Mouse (Mus musculus) CH12.LX (cell line): ENCODE measurements around the gene Foxm1. TPM values are rescaled to one million over a fixed set of nuclear protein-coding genes. Genes with fewer than 3 reads are reported as not detected.

Experiments
- DNase-seq: peaks from one replicate; pipeline ENCODE4 v3.0.0-alpha.2; 2013; ENCODE audit errors: extremely low read depth
- H3K27ac ChIP-seq: 2 replicates; pipeline ENCODE4 v1.5.1; 2012; ENCODE audit warnings: low read depth, mild to moderate bottlenecking, control low read depth, moderate library complexity; ENCODE audit not compliant: insufficient read depth
- H3K27me3 ChIP-seq: replicated peaks from 2 replicates; pipeline ENCODE3; 2012; ENCODE audit warnings: inconsistent platforms
- H3K36me3 ChIP-seq, 2 experiments: replicated peaks in 1 of 2; 2 replicates each; pipeline versions ENCODE3 to v1.6.1; 2012; ENCODE audit warnings: inconsistent platforms in 1 of 2, low read length in 1 of 2, mild to moderate bottlenecking in 1 of 2, mixed read lengths in 1 of 2, moderate library complexity in 1 of 2; ENCODE audit not compliant: control insufficient read depth in 1 of 2, insufficient read depth in 1 of 2
- H3K4me1 ChIP-seq, 2 experiments: 2 replicates each; pipeline ENCODE4 v1.6.1; 2012; ENCODE audit warnings: inconsistent platforms in 1 of 2, moderate library complexity in 1 of 2; ENCODE audit not compliant: insufficient read depth in 2 of 2, control insufficient read depth in 1 of 2
- H3K4me2 ChIP-seq: 2 replicates; pipeline ENCODE4 v1.6.1; 2012; ENCODE audit warnings: low read depth, mild to moderate bottlenecking, control low read depth; ENCODE audit not compliant: poor library complexity, insufficient read depth, severe bottlenecking
- H3K4me3 ChIP-seq, 3 experiments: fragments of 150-350 bp in 1 of 3; sonication (generic) in 1 of 3; replicated peaks in 1 of 3; 2 replicates each; pipeline versions ENCODE3 to v1.5.1; 2011 to 2012; ENCODE audit warnings: low read depth in 2 of 3, low read length in 2 of 3, mild to moderate bottlenecking in 2 of 3, moderate library complexity in 2 of 3, control low read depth in 1 of 3, improper control_type of control experiment in 1 of 3, inconsistent platforms in 1 of 3, mixed read lengths in 1 of 3; ENCODE audit not compliant: poor library complexity in 1 of 3
- H3K79me2 ChIP-seq: replicated peaks from 2 replicates; pipeline ENCODE4 v1.6.1; 2012; ENCODE audit warnings: mild to moderate bottlenecking, moderate library complexity; ENCODE audit not compliant: control insufficient read depth, poor library complexity, insufficient read depth, severe bottlenecking; ENCODE audit errors: extremely low read depth
- H3K9ac ChIP-seq: 2 replicates; pipeline ENCODE4 v1.6.1; 2012; ENCODE audit warnings: low read depth, mild to moderate bottlenecking, control low read depth, moderate library complexity; ENCODE audit not compliant: insufficient read depth
- H3K9me3 ChIP-seq: replicated peaks from 2 replicates; pipeline ENCODE3; 2012; ENCODE audit warnings: low read length, inconsistent platforms, mixed read lengths
- CTCF ChIP-seq, 2 experiments: IDR thresholded peaks in 1 of 2; conservative IDR thresholded peaks in 1 of 2; 2 replicates each; pipeline ENCODE4 v1.5.1; 2011 to 2012; ENCODE audit warnings: low read depth in 2 of 2, low read length in 2 of 2, improper control_type of control experiment in 1 of 2, inconsistent platforms in 1 of 2, mild to moderate bottlenecking in 1 of 2, moderate library complexity in 1 of 2
- E2F4 ChIP-seq: IDR thresholded peaks from 2 replicates; pipeline ENCODE4 v1.6.1; 2011; ENCODE audit warnings: low read depth, low read length, improper control_type of control experiment; ENCODE audit not compliant: insufficient replicate concordance
- ELF1 ChIP-seq: IDR thresholded peaks from 2 replicates; pipeline ENCODE4 v1.6.1; 2014; ENCODE audit warnings: low read depth, mild to moderate bottlenecking, inconsistent platforms, low read length, improper control_type of control experiment
- ETS1 ChIP-seq: conservative IDR thresholded peaks from 2 replicates; pipeline ENCODE4 v1.6.1; 2012; ENCODE audit warnings: low read depth, mild to moderate bottlenecking, inconsistent platforms, low read length, improper control_type of control experiment, moderate library complexity
- GABPA ChIP-seq: IDR thresholded peaks from 2 replicates; pipeline ENCODE4 v1.6.1; 2012; ENCODE audit warnings: low read depth, low read length, improper control_type of control experiment, inconsistent platforms; ENCODE audit not compliant: insufficient replicate concordance
- HCFC1 ChIP-seq: IDR thresholded peaks from 2 replicates; pipeline ENCODE4 v1.6.1; 2012; ENCODE audit warnings: low read depth, mild to moderate bottlenecking, inconsistent platforms, low read length, improper control_type of control experiment
- JUND ChIP-seq: conservative IDR thresholded peaks from 2 replicates; pipeline ENCODE4 v1.6.1; 2011; ENCODE audit warnings: low read depth, low read length, improper control_type of control experiment
- KAT2A ChIP-seq: IDR thresholded peaks from 2 replicates; pipeline ENCODE4 v1.6.1; 2012; ENCODE audit warnings: low read length, improper control_type of control experiment, inconsistent platforms; ENCODE audit not compliant: insufficient replicate concordance
- MEF2A ChIP-seq: IDR thresholded peaks from 2 replicates; pipeline ENCODE4 v1.6.1; 2014; ENCODE audit warnings: low read depth, mild to moderate bottlenecking, inconsistent platforms, low read length, improper control_type of control experiment, borderline replicate concordance
- MYC ChIP-seq: IDR thresholded peaks from 2 replicates; pipeline ENCODE4 v1.6.1; 2011; ENCODE audit warnings: low read depth, mild to moderate bottlenecking, improper control_type of control experiment, low read length
- NELFE ChIP-seq: IDR thresholded peaks from 2 replicates; pipeline ENCODE4 v1.6.1; 2011; ENCODE audit warnings: low read depth, low read length, improper control_type of control experiment
- NRF1 ChIP-seq: IDR thresholded peaks from 2 replicates; pipeline ENCODE4 v1.6.1; 2014; ENCODE audit warnings: low read depth, mild to moderate bottlenecking, inconsistent platforms, low read length, improper control_type of control experiment, moderate library complexity
- PAX5 ChIP-seq: IDR thresholded peaks from 2 replicates; pipeline ENCODE4 v1.6.1; 2012; ENCODE audit warnings: low read length, inconsistent platforms, mixed read lengths
- POLR2A ChIP-seq: IDR thresholded peaks from 2 replicates; pipeline ENCODE4 v1.6.1; 2011; ENCODE audit warnings: low read depth, mild to moderate bottlenecking, improper control_type of control experiment, low read length
- SMC3 ChIP-seq: IDR thresholded peaks from 2 replicates; pipeline ENCODE4 v1.6.1; 2011; ENCODE audit warnings: low read depth, low read length, improper control_type of control experiment
- USF2 ChIP-seq: conservative IDR thresholded peaks from 2 replicates; pipeline ENCODE4 v1.6.1; 2011; ENCODE audit warnings: low read depth, low read length, improper control_type of control experiment
- ZC3H11A ChIP-seq: IDR thresholded peaks from 2 replicates; pipeline ENCODE4 v1.6.1; 2012; ENCODE audit warnings: low read depth, mild to moderate bottlenecking, inconsistent platforms, low read length, improper control_type of control experiment
- ZNF384 ChIP-seq: IDR thresholded peaks from 2 replicates; pipeline ENCODE4 v1.6.1; 2012; ENCODE audit warnings: low read depth, low read length, improper control_type of control experiment, inconsistent platforms
- dilution Hi-C: fragments of 300-500 bp; cut with MboI; formaldehyde crosslinking; loops from 2 replicates; pipeline ENCODE4 v1.14.3; 2020; ENCODE audit warnings: low sequenced_read_pairs; ENCODE audit not compliant: extremely low pct_unique_long_range_greater_than_20kb, extremely low pct_ligation_motif_present
- in situ Hi-C: fragments of 300-500 bp; cut with MboI; formaldehyde crosslinking; loops from 3 replicates; pipeline ENCODE4 v1.14.3; 2019; ENCODE audit warnings: low sequenced_read_pairs, low pct_ligation_motif_present, low pct_unique_long_range_greater_than_20kb, mixed read lengths
- polyA plus RNA-seq: library from polyadenylated mRNA; unstranded; fragments of >175 nt; gene quantifications from 2 replicates; pipeline ENCODE4 v1.2.1, GENCODE M21; 2012; ENCODE audit warnings: low read depth; ENCODE audit not compliant: insufficient read length
- total RNA-seq, 2 experiments: library from RNA; depleted of rRNA; stranded (reverse); fragments of 300-350 nt in 1 of 2; fragments of >200 nt in 1 of 2; gene quantifications; 2 replicates each; pipeline ENCODE4 v1.2.3; 2012 to 2014

The Foxm1 gene
- total and polyA plus RNA-seq, 3 experiments: 6.0 to 41.0 (median 16.8) TPM

DNA sequence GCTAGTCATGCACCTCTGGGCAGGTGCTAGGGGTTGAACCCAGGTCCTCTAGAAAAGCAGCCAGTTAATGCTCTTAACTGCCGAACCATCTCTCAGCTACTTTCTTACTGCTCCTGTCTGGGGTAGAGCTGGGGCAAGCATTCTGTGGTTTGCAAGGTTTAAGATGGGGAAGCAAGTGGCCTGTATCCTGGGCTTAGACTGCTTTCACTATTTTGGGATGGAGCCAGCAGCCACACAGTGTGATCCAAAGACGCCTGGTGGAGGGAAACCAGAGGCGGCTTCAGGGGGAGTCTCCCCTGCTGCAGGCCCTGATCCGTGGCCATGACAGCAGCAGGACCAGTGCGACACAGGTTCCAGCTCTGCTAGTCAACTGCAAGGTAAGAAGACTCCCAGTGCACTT is 41.9 kb downstream of the Foxm1 start:
- H3K9me3 ChIP-seq: no peaks in the 10 kb centered on the region
- no peaks in the 10 kb centered on the region for H3K4me1 ChIP-seq
- H3K4me3 ChIP-seq: no peak overlapping the region
- H3K9ac ChIP-seq: no peak overlapping the region
- H3K4me2 ChIP-seq: no peak overlapping the region
- H3K79me2 ChIP-seq: no peaks in the 10 kb centered on the region
- H3K36me3 ChIP-seq: peaks cover 19 to 48% of the 10 kb centered on the region in 2 experiments
- dilution Hi-C loops: no loop called here
- no peak overlapping the region for H3K27ac ChIP-seq
- TF ChIP-seq HCFC1: no peak
- TF ChIP-seq JUND: no peak
- no peak for TF ChIP-seq ZNF384
- TF ChIP-seq CTCF (conservative IDR thresholded peaks at IDR 0.05 in 1 of 2, IDR thresholded peaks at IDR 0.05 in 1 of 2; ENCODE audit: low read depth in 2 of 2, low read length in 2 of 2): no peak
- in situ Hi-C loops: no loop called here
- H3K27me3 ChIP-seq: no peaks in the 10 kb centered on the region
- no peak for DNase-seq

- no peaks in the 10 kb centered on the region for H3K79me2 ChIP-seq
- H3K27ac ChIP-seq: no peak overlapping the region
- peaks cover 49 to 86% of the 10 kb centered on the region in 2 experiments for H3K36me3 ChIP-seq
- no peak overlapping the region for H3K9ac ChIP-seq
- H3K4me3 ChIP-seq: no peak overlapping the region
- H3K4me2 ChIP-seq: no peak overlapping the region
- H3K4me1 ChIP-seq: no peaks in the 10 kb centered on the region
- in situ Hi-C loops: no loop called here
- TF ChIP-seq GABPA: no peak
- TF ChIP-seq CTCF (conservative IDR thresholded peaks at IDR 0.05 in 1 of 2, IDR thresholded peaks at IDR 0.05 in 1 of 2; ENCODE audit: low read depth in 2 of 2, low read length in 2 of 2): no peak
- TF ChIP-seq PAX5: no peak
- TF ChIP-seq USF2: no peak
- TF ChIP-seq NELFE: no peak
- no peak for TF ChIP-seq HCFC1
- no peak for TF ChIP-seq POLR2A
- no peak for TF ChIP-seq E2F4
- no peak for TF ChIP-seq KAT2A
- no peak for TF ChIP-seq ZC3H11A
- TF ChIP-seq ZNF384: no peak
- no peak for TF ChIP-seq SMC3
- no peak for TF ChIP-seq ELF1
- TF ChIP-seq ETS1: no peak
- no peak for TF ChIP-seq MEF2A
- no peak for TF ChIP-seq MYC
- no peak for TF ChIP-seq NRF1
- dilution Hi-C loops: no loop called here
- H3K27me3 ChIP-seq: no peaks in the 10 kb centered on the region
- H3K9me3 ChIP-seq: no peaks in the 10 kb centered on the region
- no peak for DNase-seq
These were observed 45.9 kb downstream of the Foxm1 start for GRCm38 (mm10) chr6:128408544-128409125.
